Mouse (Mus musculus) right cerebral cortex, postnatal 36 days (tissue): ENCODE data around the gene Spef1.

Source experiments
- DNase-seq, 2 experiments: peaks; one replicate each; pipeline ENCODE4 v3.0.0; 2022; ENCODE audit warnings: low spot score in 2 of 2, mixed read lengths in 1 of 2

Gene Spef1

GRCm38 (mm10) chr2:131124166-131124565 lies 62.9 kb downstream of the Spef1 start:
- no peak for DNase-seq
